Mouse (Mus musculus) liver, embryonic 14.5 days (tissue): ENCODE measurements around the gene Lrch2. TPM values are rescaled to one million over a fixed set of nuclear protein-coding genes. Genes with fewer than 3 reads are reported as not detected.
"Not testable (repeated sequence)": the region's sequence is repeated elsewhere in the genome, so short reads cannot be mapped to it uniquely, and the experiment has no call there.

ENCODE experiments used
- ATAC-seq: fragments of 200-750 bp; cut with Nextera tagmentation; 2 replicates; pipeline ENCODE4 v1.8.0; 2017; ENCODE audit warnings: moderate number of reproducible peaks, mild to moderate bottlenecking, moderate library complexity; ENCODE audit not compliant: insufficient read depth
- DNase-seq, 3 experiments: peaks; one replicate each; pipeline ENCODE4 v3.0.0-alpha.2; 2012 to 2013; ENCODE audit warnings: low read depth in 3 of 3, low spot score in 3 of 3
- H3K27ac ChIP-seq: fragments of 300-500 bp; sonication (generic); 2 replicates; pipeline ENCODE4 v1.5.1; 2014; ENCODE audit warnings: moderate library complexity, mild to moderate bottlenecking, control low read depth, inconsistent platforms
- H3K27me3 ChIP-seq: fragments of 300-500 bp; sonication (generic); 2 replicates; pipeline ENCODE4 v1.6.1; 2014; ENCODE audit warnings: mild to moderate bottlenecking, low read length, moderate library complexity; ENCODE audit not compliant: control insufficient read depth, insufficient read depth
- H3K36me3 ChIP-seq: fragments of 300-500 bp; sonication (generic); replicated peaks from 2 replicates; pipeline ENCODE4 v1.6.1; 2014; ENCODE audit warnings: low read depth; ENCODE audit not compliant: control insufficient read depth, insufficient read depth
- H3K4me1 ChIP-seq, 2 experiments: fragments of 200-500 bp in 1 of 2; fragments of 300-500 bp in 1 of 2; sonication (generic) in 1 of 2; replicated peaks; 2 replicates each; pipeline ENCODE4 v1.6.1; 2012 to 2014; ENCODE audit warnings: antibody characterized with exemption in 1 of 2, inconsistent platforms in 1 of 2, low read length in 1 of 2; ENCODE audit not compliant: control insufficient read depth in 2 of 2, insufficient read depth in 2 of 2
- H3K4me2 ChIP-seq: fragments of 300-500 bp; sonication (generic); 2 replicates; pipeline ENCODE4 v1.6.1; 2014; ENCODE audit warnings: low read depth, mild to moderate bottlenecking, control low read depth, moderate library complexity
- H3K4me3 ChIP-seq, 2 experiments: fragments of 200-500 bp in 1 of 2; fragments of 300-500 bp in 1 of 2; sonication (generic) in 1 of 2; 2 replicates each; pipeline ENCODE4 v1.5.1; 2012 to 2014; ENCODE audit warnings: low read depth in 2 of 2, low read length in 2 of 2, mild to moderate bottlenecking in 2 of 2, control low read depth in 1 of 2, inconsistent platforms in 1 of 2, moderate library complexity in 1 of 2; ENCODE audit not compliant: insufficient read depth in 1 of 2
- H3K9ac ChIP-seq: fragments of 300-500 bp; sonication (generic); replicated peaks from 2 replicates; pipeline ENCODE4 v1.6.1; 2014; ENCODE audit warnings: mild to moderate bottlenecking, control low read depth, moderate library complexity
- H3K9me3 ChIP-seq: fragments of 300-500 bp; sonication (generic); 2 replicates; pipeline ENCODE4 v1.6.1; 2016; ENCODE audit warnings: low read length, mixed read lengths; ENCODE audit not compliant: control insufficient read depth
- CTCF ChIP-seq: IDR thresholded peaks from 2 replicates; pipeline ENCODE4 v1.5.1; 2016; ENCODE audit warnings: antibody characterized with exemption, low read depth, control low read depth
- EP300 ChIP-seq: IDR thresholded peaks from 2 replicates; pipeline ENCODE4 v1.6.1; 2016; ENCODE audit warnings: antibody characterized with exemption, low read depth
- WGBS: fragments of 180-500 bp; shearing (Covaris S2); extraction: QIAGEN DNeasy Blood & Tissue Kit; methylation state at CpG from one replicate; pipeline ENCODE4 v1.1.7; 2014; ENCODE audit not compliant: insufficient replicate concordance; 5-methylcytosine and 5-hydroxymethylcytosine counted together
- polyA plus RNA-seq, 2 experiments: library from polyadenylated mRNA; depleted of rRNA in 1 of 2; stranded (reverse) in 1 of 2; unstranded in 1 of 2; fragments of >200 nt; fragmentation: Nextera tagmentation in 1 of 2; extraction: Ambion mirVana in 1 of 2; gene quantifications; 2 replicates each; pipeline versions ENCODE4 v1.2.1 to v1.2.3; 2012 to 2014

Gene Lrch2
- polyA plus RNA-seq (2012; rRNA removed) (0.14 and 0.28 TPM in 2 replicates), polyA plus RNA-seq (2014; fragmentation: Nextera tagmentation; extraction: Ambion mirVana) (0.05 and 0.27 TPM in 2 replicates)

GRCm38 (mm10) chrX:147553421-147554201 is at the start of gene Lrch2:
Gene Lrch2 (minus strand): TSS chrX:147554081.
- Histone ChIP-seq H3K36me3 (no peaks in the 10 kb centered on the region), H3K27ac (no peak within 1 kb of the TSS), H3K4me2 (peak within 1 kb of the TSS; percentile 8; the same call in 1 of the 2 replicates), H3K4me3 (peak within 1 kb of the TSS; percentile 11 to 35; a peak in 2 of 4 replicates), H3K9me3 (no peaks in the 10 kb centered on the region), H3K4me1 (no peaks in the 10 kb centered on the region), H3K27me3 (no peaks in the 10 kb centered on the region), H3K9ac (no peak within 1 kb of the TSS)
- no peak for TF ChIP-seq EP300
- no peak for TF ChIP-seq CTCF
- DNase-seq (no peak), ATAC-seq (no peak)
- WGBS: 15% methylated on average over 41 of the region's 50 CpGs

GRCm38 (mm10) chrX:147540934-147541870 is 12.7 kb downstream of the Lrch2 start:
- Histone ChIP-seq H3K9me3 (no peaks in the 10 kb centered on the region), H3K4me3 (no peak overlapping the region), H3K4me1 (no peaks in the 10 kb centered on the region), H3K4me2 (no peak overlapping the region), H3K9ac (no peak overlapping the region), H3K36me3 (no peaks in the 10 kb centered on the region), H3K27ac (no peak overlapping the region), H3K27me3 (no peaks in the 10 kb centered on the region)
- TF ChIP-seq CTCF: no peak
- no peak for TF ChIP-seq EP300
- no peak for DNase-seq
- no peak for ATAC-seq
- WGBS: 61% methylated on average over 11 of the region's 11 CpGs

- H3K4me2 ChIP-seq: no peak overlapping the region
- no peaks in the 10 kb centered on the region for H3K36me3 ChIP-seq
- H3K27ac ChIP-seq: no peak overlapping the region
- H3K9me3 ChIP-seq: no peaks in the 10 kb centered on the region
- no peak for DNase-seq
- ATAC-seq: no peak
- H3K4me3 ChIP-seq: no peak overlapping the region
- no peaks in the 10 kb centered on the region for H3K4me1 ChIP-seq
- H3K27me3 ChIP-seq: no peaks in the 10 kb centered on the region
- H3K9ac ChIP-seq: no peak overlapping the region
- no peak for TF ChIP-seq EP300
- no peak for TF ChIP-seq CTCF
These were observed 15.5 kb downstream of the Lrch2 start for GRCm38 (mm10) chrX:147538377-147538776.

- H3K27ac ChIP-seq, H3K36me3 ChIP-seq, H3K27me3 ChIP-seq, ATAC-seq, H3K4me2 ChIP-seq, DNase-seq, H3K9me3 ChIP-seq, H3K4me3 ChIP-seq, H3K4me1 ChIP-seq, H3K9ac ChIP-seq: not testable (repeated sequence)
- WGBS: 55% methylated on average over 3 of the region's 3 CpGs
These were observed 16.8 kb downstream of the Lrch2 start for GRCm38 (mm10) chrX:147537117-147537516.

- DNase-seq: no peak
- no peak overlapping the region for H3K4me2 ChIP-seq
- no peak overlapping the region for H3K27ac ChIP-seq
- ATAC-seq: no peak
- H3K4me3 ChIP-seq: no peak overlapping the region
- no peaks in the 10 kb centered on the region for H3K27me3 ChIP-seq
- no peak overlapping the region for H3K9ac ChIP-seq
- 64% methylated on average over 2 of the region's 2 CpGs for WGBS
- TF ChIP-seq EP300: no peak
- TF ChIP-seq CTCF: no peak
- no peaks in the 10 kb centered on the region for H3K9me3 ChIP-seq
- H3K36me3 ChIP-seq: no peaks in the 10 kb centered on the region
- H3K4me1 ChIP-seq: no peaks in the 10 kb centered on the region
These were observed 18.3 kb downstream of the Lrch2 start for GRCm38 (mm10) chrX:147535616-147536015.
